Mouse (Mus musculus) thymus, postnatal 10 days (tissue): ENCODE results near the gene Sytl1.

Experiments used
- DNase-seq, 2 experiments: peaks; one replicate each; pipeline ENCODE4 v3.0.0; 2021; ENCODE audit warnings: low spot score in 2 of 2

Gene Sytl1

GRCm38 (mm10) chr4:133278482-133278881, 15.6 kb upstream of the Sytl1 start:
- DNase-seq: no peak

- no peak for DNase-seq
Measured at GRCm38 (mm10) chr4:133278067-133278466, 15.2 kb upstream of the Sytl1 start.

GRCm38 (mm10) chr4:133277104-133278026, 14.5 kb upstream of the Sytl1 start, which contains the start of gene Tmem222:
Tmem222 (minus strand) TSS chr4:133277792.
- peak; percentile 90 to 95 for DNase-seq

GRCm38 (mm10) chr4:133270929-133271328, 8.0 kb upstream of the Sytl1 start:
- no peak for DNase-seq

GRCm38 (mm10) chr4:133269596-133269995, 6.7 kb upstream of the Sytl1 start:
- no peak for DNase-seq

- DNase-seq: no peak
Measured at GRCm38 (mm10) chr4:133268931-133269330, 6.0 kb upstream of the Sytl1 start.

GRCm38 (mm10) chr4:133266248-133266880, 3.5 kb upstream of the Sytl1 start:
- no peak for DNase-seq

GRCm38 (mm10) chr4:133265759-133266158, 2.8 kb upstream of the Sytl1 start:
- no peak for DNase-seq

- DNase-seq: no peak
Measured at GRCm38 (mm10) chr4:133265297-133265696, 2.4 kb upstream of the Sytl1 start.

GRCm38 (mm10) chr4:133264559-133264958, 1.6 kb upstream of the Sytl1 start:
- no peak for DNase-seq

- no peak for DNase-seq
Measured at GRCm38 (mm10) chr4:133263756-133264155, 843 bp upstream of the Sytl1 start.

- DNase-seq: no peak
Measured at GRCm38 (mm10) chr4:133262375-133262765, 543 bp downstream of the Sytl1 start.

- peak; percentile 66 to 68 for DNase-seq
Measured at GRCm38 (mm10) chr4:133261641-133262374, 1.1 kb downstream of the Sytl1 start.

GRCm38 (mm10) chr4:133257798-133258408, 5.0 kb downstream of the Sytl1 start:
- no peak for DNase-seq

GRCm38 (mm10) chr4:133257230-133257629, 5.7 kb downstream of the Sytl1 start:
- no peak for DNase-seq

GRCm38 (mm10) chr4:133256820-133257219, 6.1 kb downstream of the Sytl1 start:
- DNase-seq: no peak

- no peak for DNase-seq
Measured at GRCm38 (mm10) chr4:133255392-133255791, 7.5 kb downstream of the Sytl1 start.

- DNase-seq: no peak
Measured at GRCm38 (mm10) chr4:133253412-133253811, 9.5 kb downstream of the Sytl1 start.

GRCm38 (mm10) chr4:133252089-133252488, 10.8 kb downstream of the Sytl1 start:
- no peak for DNase-seq

- no peak for DNase-seq
Measured at GRCm38 (mm10) chr4:133251214-133251613, 11.7 kb downstream of the Sytl1 start.

GRCm38 (mm10) chr4:133250609-133251008, 12.3 kb downstream of the Sytl1 start:
- DNase-seq: peak; percentile 77 to 95
